Mouse (Mus musculus) c-Kit-negative CD71-positive TER-119-positive erythroid progenitor cells, embryonic 14.5 days (primary cell): ENCODE measurements around the gene Grid1.

Experiments used
- DNase-seq: peaks from one replicate; pipeline ENCODE4 v3.0.0-alpha.2; 2013; ENCODE audit warnings: low read depth, low spot score

Grid1 gene

DNA sequence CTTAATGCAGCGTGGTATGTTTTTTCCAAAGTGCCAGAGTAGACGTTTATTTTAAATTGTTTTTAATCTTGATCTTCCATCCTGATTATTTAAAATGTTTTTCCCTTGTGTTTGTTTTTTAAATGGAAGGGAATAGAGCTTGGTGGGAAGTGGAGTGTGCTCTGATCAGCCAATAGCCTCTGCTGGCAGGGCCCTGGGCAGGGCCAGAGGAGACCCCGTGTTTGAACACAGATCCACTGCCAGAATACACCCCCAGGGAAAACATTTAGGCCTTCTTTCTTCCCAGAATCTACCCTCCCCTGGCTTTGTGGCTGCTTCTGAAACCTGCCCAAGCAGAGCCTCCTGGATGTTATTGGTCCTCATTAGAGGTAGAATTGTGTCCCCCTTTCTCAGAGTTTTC is 188.8 kb downstream of the Grid1 start:
- DNase-seq: no peak

DNA sequence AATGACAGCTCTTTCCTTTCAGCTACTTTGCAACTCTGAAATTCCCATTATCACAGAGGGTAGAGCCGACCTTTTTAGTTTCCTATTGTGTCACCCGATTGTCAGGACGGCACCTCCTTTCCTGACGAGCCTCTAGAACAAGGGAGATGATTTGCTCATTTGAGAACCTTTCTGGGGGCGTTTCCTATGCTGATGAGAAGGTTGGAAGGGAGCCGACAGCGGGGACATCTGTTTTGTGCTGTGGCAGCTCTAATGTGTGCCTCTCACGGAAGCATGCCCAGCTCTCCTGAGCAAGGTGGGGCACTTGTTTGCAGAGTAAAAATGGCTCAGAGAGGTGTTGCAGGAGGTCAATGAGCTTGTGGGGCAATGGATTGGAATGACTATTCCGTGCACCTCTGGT is 189.2 kb downstream of the Grid1 start:
- DNase-seq: no peak

DNA sequence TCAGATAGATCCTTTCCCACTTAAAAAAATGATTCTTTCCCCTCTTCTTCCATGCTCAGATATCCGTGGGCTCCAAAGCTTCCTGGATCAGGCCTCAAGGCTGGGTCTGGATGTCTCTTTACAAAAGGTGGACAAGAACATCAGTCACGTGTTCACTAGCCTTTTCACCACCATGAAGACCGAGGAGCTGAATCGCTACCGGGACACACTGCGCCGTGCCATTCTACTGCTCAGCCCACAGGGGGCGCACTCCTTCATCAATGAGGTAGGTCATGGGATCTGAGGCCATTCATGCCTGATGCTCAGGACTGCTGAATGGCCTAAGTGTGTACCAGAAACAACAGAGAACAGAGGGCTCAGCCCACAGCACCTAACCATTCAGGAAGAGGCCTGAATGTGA is 206.8 kb downstream of the Grid1 start:
- DNase-seq: no peak

GRCm38 (mm10) chr14:35027501-35028140 is 207.7 kb downstream of the Grid1 start:
- DNase-seq: no peak

DNA sequence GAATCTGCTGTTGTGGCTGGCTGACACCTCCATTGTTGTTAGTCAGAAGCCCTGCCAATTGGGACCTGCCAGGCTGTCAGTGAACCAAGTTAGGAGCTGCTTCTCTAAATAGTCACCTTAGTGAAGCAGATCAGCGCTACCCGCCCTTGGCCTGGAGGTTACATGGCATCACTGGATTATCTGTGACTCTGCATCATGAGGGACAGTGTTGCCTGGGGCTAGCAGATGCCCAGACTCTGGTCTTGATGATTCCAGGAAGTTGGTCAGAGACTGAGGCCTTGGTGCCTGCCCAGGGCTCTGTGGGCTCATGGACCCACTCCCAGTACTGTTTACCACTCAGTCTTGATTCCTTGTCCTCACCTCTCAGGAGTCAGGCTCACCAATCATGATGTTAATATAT is 209.7 kb downstream of the Grid1 start:
- DNase-seq: no peak

DNA sequence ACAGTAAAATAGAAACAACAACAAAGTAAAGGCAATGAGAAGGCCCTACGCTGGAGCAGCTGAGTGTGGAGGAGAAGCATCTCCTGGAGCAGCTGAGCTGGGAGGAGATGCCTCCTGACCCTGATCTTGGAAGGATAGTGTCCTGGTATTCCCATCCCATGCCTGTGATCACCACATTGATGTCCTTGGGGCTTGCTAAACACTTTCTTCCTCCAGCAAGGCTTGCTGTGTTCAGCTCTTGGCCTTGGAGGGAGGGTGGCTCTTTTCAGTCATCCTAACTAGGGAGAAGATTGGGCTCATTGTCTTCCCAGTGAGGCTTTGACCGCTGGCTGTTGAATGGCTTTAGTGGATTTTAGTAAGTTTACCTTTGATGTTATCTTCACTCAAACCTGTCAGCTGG is 210.4 kb downstream of the Grid1 start:
- no peak for DNase-seq

DNA sequence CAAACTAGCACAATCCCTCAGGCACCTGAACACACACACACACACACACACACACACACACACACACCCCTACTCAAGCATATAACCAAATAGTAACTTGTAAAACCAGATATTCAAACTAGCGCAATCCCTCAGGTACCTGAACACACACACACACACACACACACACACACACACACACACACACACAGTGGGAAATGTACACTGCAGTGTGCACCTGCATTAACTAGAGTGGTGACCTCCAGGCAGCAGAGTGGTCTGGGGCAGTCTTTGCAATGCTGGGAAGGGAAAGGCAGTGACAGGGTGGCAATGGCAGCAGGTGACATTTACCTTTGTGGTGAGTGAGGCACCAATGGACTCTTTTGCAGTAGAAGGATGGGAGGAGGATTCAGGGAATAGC is 212.4 kb downstream of the Grid1 start:
- no peak for DNase-seq

- no peak for DNase-seq
These were observed 224.4 kb downstream of the Grid1 start for GRCm38 (mm10) chr14:35044268-35044667.

DNA sequence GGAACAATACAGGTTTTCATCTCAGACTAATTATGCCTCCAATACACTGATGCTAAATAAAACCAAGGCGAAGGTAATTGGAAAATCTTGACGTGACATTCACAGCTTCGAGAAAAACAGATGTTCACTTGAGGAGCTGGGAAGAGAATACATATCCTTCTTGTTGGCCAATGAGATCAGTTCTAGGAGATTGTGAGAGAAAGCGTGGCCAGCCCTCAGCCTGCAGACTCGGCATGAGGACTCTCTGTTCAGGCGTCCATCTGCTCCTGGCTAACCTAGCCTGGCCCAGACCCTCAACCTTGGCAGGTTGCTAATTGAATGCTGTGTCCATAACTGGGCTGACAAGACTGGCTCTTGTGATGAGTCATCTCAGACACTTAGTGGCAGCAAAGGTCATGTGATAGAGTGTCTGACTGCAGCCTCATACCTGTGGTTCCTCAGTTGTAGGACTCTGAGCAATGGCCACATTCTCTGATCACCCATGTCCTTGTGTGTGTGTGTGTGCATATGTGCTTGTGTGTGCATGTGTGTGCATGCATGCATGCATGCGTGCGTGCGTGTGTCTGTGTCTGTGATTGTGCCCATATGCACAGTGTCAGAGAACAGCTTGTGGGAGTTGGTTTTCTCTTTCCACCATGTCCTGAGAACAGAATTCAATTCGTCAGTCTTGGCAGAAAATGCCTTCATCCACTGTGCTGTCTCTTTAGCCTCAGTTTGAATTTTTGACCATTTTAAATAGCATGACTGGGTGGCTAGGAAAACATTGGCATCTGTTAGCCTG is 225.2 kb downstream of the Grid1 start:
- no peak for DNase-seq

GRCm38 (mm10) chr14:35049231-35049630 is 229.3 kb downstream of the Grid1 start:
- no peak for DNase-seq

- DNase-seq: no peak
These were observed 234.2 kb downstream of the Grid1 start for GRCm38 (mm10) chr14:35054139-35054538.

GRCm38 (mm10) chr14:35074636-35075035 is 254.7 kb downstream of the Grid1 start:
- no peak for DNase-seq

GRCm38 (mm10) chr14:35079954-35080353 is 260.0 kb downstream of the Grid1 start:
- no peak for DNase-seq

DNA sequence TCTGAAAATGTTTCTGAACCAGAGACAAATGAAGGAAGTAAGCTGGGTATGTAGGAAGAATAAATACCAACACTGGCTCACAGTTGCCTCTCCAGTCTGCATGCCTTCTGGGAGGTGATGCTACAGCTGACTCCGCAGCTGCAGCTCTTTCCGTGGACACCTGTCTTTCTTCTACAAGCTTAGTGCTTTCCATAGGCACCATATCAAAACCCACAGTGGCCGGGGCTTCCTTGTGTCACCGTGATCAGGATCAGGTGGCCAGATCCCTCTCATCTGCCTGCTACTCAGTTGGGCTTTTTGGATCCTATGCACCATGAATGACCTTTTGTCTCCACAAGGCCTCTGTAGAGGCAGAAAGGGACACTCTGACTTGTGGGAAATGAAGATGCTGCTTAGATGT is 272.7 kb downstream of the Grid1 start:
- DNase-seq: no peak

DNA sequence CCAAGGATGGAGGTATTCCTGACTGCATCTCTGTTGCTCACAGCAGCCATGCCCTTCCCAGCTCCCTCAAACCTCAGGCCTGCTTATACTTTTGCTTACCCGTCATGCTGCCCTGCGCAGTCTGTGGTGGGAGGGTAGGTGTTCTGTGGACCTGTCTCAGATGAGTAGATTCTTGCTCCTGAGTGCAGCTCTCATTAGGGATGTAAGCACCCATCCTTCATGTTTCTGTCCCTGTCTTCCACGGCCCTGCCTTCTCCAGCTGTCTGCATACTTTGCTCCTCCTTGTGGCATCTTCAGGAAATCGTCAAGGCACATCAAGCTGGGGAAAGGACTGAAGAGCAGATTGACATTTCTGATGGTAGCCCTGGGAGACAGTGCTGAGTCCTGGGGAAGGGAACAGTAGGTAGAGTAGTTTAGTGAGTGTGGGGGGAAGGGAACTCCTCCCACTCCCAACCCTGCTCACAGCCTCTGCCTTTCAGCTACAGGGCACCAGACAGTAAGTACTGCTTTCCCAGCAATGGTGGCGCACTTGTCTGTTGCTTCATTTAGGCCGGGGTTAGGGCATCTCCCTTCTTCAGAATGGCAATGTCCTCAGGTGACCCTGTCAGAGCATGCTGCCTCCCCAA is 273.8 kb downstream of the Grid1 start:
- DNase-seq: no peak

DNA sequence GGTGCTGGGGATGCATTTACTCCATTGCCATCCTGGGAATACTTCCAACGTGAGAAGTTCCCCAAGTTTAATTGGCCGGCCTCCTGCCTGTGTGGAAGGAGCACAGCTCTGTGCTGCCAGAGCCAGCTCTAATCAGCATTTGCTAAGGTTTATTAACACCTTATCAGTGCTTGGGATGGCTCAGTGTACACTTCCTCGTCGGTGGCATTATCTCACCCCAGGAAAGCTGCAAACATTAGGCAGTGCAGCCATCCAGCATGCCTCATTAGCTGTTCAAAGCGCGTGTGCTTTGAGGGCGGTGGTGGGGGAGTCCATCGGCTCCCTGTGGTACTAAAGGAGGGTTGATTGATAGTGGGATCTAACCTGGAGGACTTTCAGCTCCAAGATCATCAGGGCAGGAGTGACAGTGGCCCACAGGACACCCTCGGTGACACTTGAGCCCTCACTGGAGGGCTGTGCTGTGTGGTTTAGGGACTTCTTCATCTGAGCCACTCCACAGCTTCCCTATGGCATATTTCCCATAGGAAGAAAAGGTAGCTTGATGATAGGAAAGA is 275.7 kb downstream of the Grid1 start:
- no peak for DNase-seq

DNA sequence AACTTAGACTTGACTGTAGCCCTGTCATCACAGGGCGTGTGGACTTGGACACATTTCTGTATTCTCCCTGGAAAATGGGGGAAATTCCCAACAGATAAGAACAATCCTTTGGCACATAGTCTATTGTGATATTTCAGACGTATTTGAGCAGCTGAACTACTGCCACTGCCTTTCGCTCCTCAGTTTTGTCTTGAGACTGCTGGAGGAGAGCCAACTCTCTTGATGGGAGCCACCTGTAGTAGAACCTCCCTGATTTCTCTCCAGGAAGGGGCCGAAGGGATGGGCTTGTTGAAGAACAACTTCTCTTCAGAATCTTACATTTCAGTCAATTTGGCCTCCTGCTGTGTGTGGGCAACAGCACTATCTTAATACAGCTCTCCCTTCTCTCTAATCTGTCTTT is 276.2 kb downstream of the Grid1 start:
- no peak for DNase-seq

DNA sequence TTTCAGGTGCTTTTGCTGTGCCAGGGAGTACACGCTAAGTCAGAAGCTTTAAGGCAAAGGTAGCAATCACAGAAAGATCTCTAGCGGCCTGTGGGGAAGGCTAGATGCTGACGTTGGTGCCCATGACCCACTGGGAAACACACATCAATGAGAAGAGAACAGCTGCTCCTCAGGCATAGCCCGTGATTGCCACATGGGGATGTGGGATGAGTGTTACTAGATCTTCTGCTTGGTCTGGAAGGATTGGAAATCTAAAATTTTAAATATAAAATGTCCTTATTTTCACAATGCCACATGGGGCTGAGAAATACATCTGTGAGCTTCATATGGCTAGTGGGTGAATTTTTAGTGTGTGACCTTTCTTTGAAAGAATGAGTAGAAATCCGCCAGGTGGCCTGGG is 277.3 kb downstream of the Grid1 start:
- DNase-seq: no peak

DNA sequence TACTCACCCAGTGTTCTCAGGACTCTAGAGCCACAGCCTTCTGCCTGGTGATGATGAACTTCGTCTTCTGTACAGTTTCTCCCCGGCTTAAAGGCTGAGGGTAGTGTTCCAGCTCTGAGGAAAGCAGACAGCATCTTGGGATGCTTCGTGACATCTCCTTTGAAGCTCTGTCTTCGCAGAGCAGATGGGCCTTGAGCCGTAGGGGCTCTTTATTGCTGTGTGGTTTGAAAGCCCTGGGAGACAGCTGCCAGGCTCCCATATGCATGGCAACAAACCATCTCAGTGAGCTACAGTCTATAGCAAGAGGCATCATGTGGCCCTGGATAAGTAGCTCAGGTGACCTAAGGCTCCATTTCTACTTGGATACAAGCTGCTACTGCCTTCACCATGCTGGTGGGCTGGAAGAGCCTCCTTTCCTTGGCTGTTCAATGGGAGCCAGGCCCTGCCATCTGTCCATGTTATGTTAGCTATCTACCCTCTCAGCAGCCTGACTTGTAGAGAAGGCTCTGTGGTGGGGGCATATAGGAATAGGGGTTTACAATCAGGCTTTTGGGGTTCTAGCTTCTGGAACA is 283.8 kb downstream of the Grid1 start:
- DNase-seq: no peak

GRCm38 (mm10) chr14:35107596-35107995 is 287.7 kb downstream of the Grid1 start:
- no peak for DNase-seq

DNA sequence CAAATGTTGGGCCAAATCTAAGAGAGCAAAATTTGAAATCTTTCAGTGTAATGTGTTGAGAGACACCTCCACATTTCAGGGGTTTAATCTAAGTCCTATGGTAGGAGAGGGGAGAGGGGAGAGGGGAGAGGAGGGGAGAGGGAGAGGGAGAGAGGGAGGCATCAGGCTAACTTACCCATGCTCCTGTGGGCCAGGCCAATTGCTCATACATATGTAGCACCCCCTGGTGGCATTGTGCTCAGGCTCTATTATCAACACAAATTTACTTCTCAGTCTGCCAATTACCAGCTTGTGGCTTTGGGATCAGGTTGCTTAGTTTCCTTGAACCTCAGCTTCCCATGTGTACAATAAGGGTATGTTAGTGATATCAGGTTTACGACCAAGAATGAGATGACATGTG is 291.0 kb downstream of the Grid1 start:
- DNase-seq: no peak
